Mouse (Mus musculus): ENCODE measurements at regions not wholly inside any gene's neighbourhood (a gene's known extent, or its start where the extent isn't known, plus 50 kb on each side); places are given as distances from the start of the nearest gene placed in this dataset.

DNA sequence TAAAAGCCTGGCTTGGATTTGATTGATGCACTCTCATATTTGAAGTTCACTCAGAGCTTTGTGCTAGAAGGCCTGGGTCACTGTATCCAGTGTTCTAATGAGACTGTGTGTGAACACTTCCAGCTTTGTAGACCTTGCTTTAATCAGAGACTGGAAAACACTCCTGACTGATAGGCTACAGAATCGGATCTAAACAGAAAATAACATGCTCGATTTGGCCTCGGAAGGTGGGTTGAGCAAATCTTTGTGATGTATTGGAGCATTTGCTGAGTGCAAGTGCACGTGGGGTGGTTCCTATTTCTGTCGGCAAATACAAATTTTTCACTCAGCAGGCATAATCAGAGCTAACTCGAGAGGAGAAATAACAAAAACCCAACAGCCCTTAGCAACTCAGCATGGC, 1078.2 kb upstream of the Nr2f1 start:
- Histone ChIP-seq H3K36me3 (ENCODE audit: control insufficient read depth in 1 of 2, insufficient read depth in 2 of 2, low read length in 2 of 2) (no peaks in the 10 kb centered on the region), H3K9ac (ENCODE audit: control insufficient read depth, low read depth, low read length, poor library complexity, severe bottlenecking) (no peak overlapping the region), H3K4me1 (ENCODE audit: control insufficient read depth in 1 of 2, insufficient read depth in 2 of 2, low read length in 2 of 2) (no peaks in the 10 kb centered on the region), H3K27ac (ENCODE audit: control insufficient read depth, low read depth, low read length) (no peak overlapping the region), H3K79me2 (ENCODE audit: control insufficient read depth, insufficient read depth, low read length, poor library complexity) (no peaks in the 10 kb centered on the region), H3K4me3 (ENCODE audit: control insufficient read depth in 1 of 2, insufficient read depth in 1 of 2, low read depth in 2 of 2, low read length in 2 of 2) (no peak overlapping the region), H3K9me3 (replicated peaks; ENCODE audit: insufficient read depth, low read length) (no peaks in the 10 kb centered on the region; the same call in 1 of the 2 replicates), H3K27me3 (ENCODE audit: control insufficient read depth in 1 of 2, insufficient read depth in 2 of 2, low read length in 2 of 2) (no peaks in the 10 kb centered on the region)
- no peak for DNase-seq (ENCODE audit: low read depth, low spot score)
- TF ChIP-seq RCOR1 (IDR thresholded peaks at IDR 0.05; ENCODE audit: low read depth, low read length) (no peak), MYC (IDR thresholded peaks at IDR 0.05; ENCODE audit: low read depth, low read length) (no peak), UBTF (IDR thresholded peaks at IDR 0.05; ENCODE audit: borderline replicate concordance, insufficient read depth, low read depth, low read length) (no peak), BHLHE40 (IDR thresholded peaks at IDR 0.05; ENCODE audit: borderline replicate concordance, low read depth, low read length) (no peak), CHD1 (IDR thresholded peaks at IDR 0.05; ENCODE audit: low read depth, low read length) (no peak), SIN3A (IDR thresholded peaks at IDR 0.05; ENCODE audit: low read length) (no peak), EP300 (IDR thresholded peaks at IDR 0.05; ENCODE audit: low read depth in 1 of 2, low read length in 2 of 2) (no peak), MAX (IDR thresholded peaks at IDR 0.05; ENCODE audit: low read length) (no peak), POLR2AphosphoS5 (IDR thresholded peaks at IDR 0.05; ENCODE audit: borderline replicate concordance, low read depth, low read length) (no peak), SMC3 (IDR thresholded peaks at IDR 0.05; ENCODE audit: low read depth, low read length) (no peak)

DNA sequence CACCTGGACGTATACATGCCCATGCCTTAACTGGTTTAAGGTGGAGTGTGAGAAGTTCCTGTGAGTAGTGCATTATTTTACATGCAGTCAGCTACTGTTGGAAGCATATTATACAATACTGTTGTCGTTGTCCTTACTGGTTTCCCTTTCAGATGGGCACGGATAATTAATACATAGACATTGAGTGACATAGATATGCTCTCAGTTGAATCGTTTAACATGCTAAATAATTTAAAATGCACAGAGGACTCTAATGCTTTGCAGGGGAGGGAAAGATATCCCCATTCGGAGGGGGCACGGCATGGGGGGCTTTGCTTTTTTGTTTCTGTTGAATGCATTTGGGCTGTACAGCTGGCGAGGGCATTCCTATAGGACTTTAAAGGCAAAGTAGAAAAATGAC, 1077.8 kb upstream of the Nr2f1 start:
- Histone ChIP-seq H3K4me3 (ENCODE audit: control insufficient read depth in 1 of 2, insufficient read depth in 1 of 2, low read depth in 2 of 2, low read length in 2 of 2) (no peak overlapping the region), H3K9ac (ENCODE audit: control insufficient read depth, low read depth, low read length, poor library complexity, severe bottlenecking) (no peak overlapping the region), H3K36me3 (ENCODE audit: control insufficient read depth in 1 of 2, insufficient read depth in 2 of 2, low read length in 2 of 2) (no peaks in the 10 kb centered on the region), H3K9me3 (replicated peaks; ENCODE audit: insufficient read depth, low read length) (no peaks in the 10 kb centered on the region; the same call in 1 of the 2 replicates), H3K27me3 (ENCODE audit: control insufficient read depth in 1 of 2, insufficient read depth in 2 of 2, low read length in 2 of 2) (no peaks in the 10 kb centered on the region), H3K4me1 (ENCODE audit: control insufficient read depth in 1 of 2, insufficient read depth in 2 of 2, low read length in 2 of 2) (no peaks in the 10 kb centered on the region), H3K27ac (ENCODE audit: control insufficient read depth, low read depth, low read length) (no peak overlapping the region), H3K79me2 (ENCODE audit: control insufficient read depth, insufficient read depth, low read length, poor library complexity) (no peaks in the 10 kb centered on the region)
- no peak for TF ChIP-seq ZNF384 (IDR thresholded peaks at IDR 0.05; ENCODE audit: low read depth, low read length)
- DNase-seq (ENCODE audit: low read depth, low spot score), result no peak

DNA sequence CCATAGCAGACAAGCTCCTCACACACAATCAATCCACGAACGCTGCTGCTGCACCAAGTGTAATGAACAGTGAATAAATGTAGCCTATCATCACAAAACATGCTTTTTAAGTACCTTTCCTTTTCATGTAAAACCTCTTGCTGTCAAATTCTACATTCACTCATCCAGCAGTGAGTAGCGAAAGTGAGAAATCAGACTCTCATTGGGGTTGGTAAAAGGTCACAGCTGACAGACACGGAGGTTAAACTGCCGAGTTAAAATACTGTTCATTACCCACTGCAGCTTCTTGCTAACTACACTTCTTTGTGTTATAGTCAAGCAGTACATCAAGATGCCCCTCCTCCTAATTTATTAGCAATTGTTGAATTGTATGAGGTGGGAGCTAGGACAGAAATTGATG, 1055.8 kb upstream of the Nr2f1 start:
- no peaks in the 10 kb centered on the region for H3K79me2 ChIP-seq (ENCODE audit: control insufficient read depth, insufficient read depth, low read length, poor library complexity)
- H3K9ac ChIP-seq (ENCODE audit: control insufficient read depth, low read depth, low read length, poor library complexity, severe bottlenecking), result no peak overlapping the region
- H3K36me3 ChIP-seq (ENCODE audit: control insufficient read depth in 1 of 2, insufficient read depth in 2 of 2, low read length in 2 of 2), result no peaks in the 10 kb centered on the region
- no peaks in the 10 kb centered on the region for H3K4me1 ChIP-seq (ENCODE audit: control insufficient read depth in 1 of 2, insufficient read depth in 2 of 2, low read length in 2 of 2)
- no peak overlapping the region for H3K4me3 ChIP-seq (ENCODE audit: control insufficient read depth in 1 of 2, insufficient read depth in 1 of 2, low read depth in 2 of 2, low read length in 2 of 2)
- no peaks in the 10 kb centered on the region; a peak in 1 of 4 replicates for H3K27me3 ChIP-seq (ENCODE audit: control insufficient read depth in 1 of 2, insufficient read depth in 2 of 2, low read length in 2 of 2)
- no peaks in the 10 kb centered on the region for H3K9me3 ChIP-seq (replicated peaks; ENCODE audit: insufficient read depth, low read length)
- no peak for DNase-seq (ENCODE audit: low read depth, low spot score)
- no peak overlapping the region for H3K27ac ChIP-seq (ENCODE audit: control insufficient read depth, low read depth, low read length)
- no peak for TF ChIP-seq JUND (IDR thresholded peaks at IDR 0.05; ENCODE audit: low read depth, low read length)
- TF ChIP-seq RCOR1 (IDR thresholded peaks at IDR 0.05; ENCODE audit: low read depth, low read length), result no peak
- no peak for TF ChIP-seq ELF1 (IDR thresholded peaks at IDR 0.05; ENCODE audit: low read depth, low read length)

Data from MEL (cell line).